Mouse (Mus musculus) stomach, postnatal 0 days (tissue): ENCODE results near the gene Pus10.

ENCODE experiments used
- CTCF ChIP-seq: IDR thresholded peaks from 2 replicates; pipeline ENCODE4 v1.5.1; 2016; ENCODE audit warnings: antibody characterized with exemption, low read depth, mild to moderate bottlenecking, moderate library complexity
- EP300 ChIP-seq: optimal IDR thresholded peaks from 2 replicates; pipeline ENCODE3; 2016; ENCODE audit warnings: antibody characterized with exemption

- no peak for TF ChIP-seq CTCF
- no peak for TF ChIP-seq EP300
Observed at GRCm38 (mm10) chr11:23712299-23712698, 46.8 kb downstream of the Pus10 start.
